Mouse (Mus musculus): Measurements from ENCODE around the gene Tubgcp5. TPM values are rescaled to one million over a fixed set of nuclear protein-coding genes. Genes with fewer than 3 reads are reported as not detected.

Tubgcp5 gene
- total RNA-seq, 2 experiments from 2014 or later = 30.3 to 30.9 TPM

DNA sequence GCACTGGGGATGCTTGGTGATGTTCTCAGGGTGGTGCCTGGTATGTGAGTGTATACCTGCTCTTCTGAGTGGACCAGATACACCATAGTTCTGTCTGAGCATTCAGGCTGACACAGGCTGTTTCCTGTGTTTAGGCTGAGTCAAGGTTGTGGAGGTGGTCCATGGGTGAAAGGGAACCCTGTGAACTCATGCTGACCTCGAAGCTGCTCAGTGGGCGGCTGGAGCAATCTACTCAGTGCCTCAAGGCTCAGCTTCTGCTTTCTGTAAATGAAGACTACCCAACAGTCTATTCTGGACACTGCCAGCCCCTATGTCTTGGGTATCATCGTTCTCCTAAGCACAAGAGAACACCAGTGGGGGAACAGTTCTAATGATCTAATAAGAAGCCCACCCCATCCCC lies 61.6 kb downstream of the Tubgcp5 start:
- DNase-seq = no peak

DNA sequence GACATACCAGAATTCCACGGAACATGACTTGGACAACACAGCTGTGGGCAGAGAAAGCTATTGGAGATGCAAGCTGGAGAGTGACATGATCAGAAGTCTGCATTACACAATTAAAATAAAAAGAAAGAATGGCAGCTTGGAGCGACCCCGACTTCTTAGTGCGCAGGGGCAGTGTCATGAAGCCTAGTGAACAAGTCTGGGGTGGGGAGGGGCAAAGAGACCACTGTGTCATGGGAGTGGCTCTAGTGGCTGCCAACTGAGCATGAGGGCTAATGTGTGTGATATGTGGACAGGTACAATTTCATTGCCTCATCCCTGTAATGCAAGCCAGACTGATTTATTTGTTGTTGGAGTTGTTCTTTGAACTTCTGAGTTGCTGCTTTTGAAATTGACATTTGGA lies 62.8 kb downstream of the Tubgcp5 start:
- no peak for DNase-seq

DNA sequence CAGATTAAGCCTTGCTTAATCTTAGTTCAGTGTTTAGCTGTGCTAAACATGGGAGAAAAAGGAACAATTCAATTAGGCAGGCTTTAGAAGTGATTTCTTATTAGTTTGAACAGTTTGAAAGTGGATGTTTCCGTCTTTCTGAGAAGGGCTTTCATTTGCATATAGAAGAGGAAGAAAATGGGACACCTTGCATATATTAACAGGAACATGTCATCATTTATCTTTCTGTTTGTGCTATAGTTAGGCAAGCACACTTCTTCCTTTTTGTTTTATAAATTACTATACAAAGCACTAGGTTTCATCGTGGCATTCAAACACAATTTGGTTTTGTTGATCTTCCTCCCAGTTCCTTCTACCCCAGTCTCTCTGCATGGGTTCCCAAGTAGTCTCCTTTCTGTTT lies 63.8 kb downstream of the Tubgcp5 start:
- no peak for DNase-seq

DNA sequence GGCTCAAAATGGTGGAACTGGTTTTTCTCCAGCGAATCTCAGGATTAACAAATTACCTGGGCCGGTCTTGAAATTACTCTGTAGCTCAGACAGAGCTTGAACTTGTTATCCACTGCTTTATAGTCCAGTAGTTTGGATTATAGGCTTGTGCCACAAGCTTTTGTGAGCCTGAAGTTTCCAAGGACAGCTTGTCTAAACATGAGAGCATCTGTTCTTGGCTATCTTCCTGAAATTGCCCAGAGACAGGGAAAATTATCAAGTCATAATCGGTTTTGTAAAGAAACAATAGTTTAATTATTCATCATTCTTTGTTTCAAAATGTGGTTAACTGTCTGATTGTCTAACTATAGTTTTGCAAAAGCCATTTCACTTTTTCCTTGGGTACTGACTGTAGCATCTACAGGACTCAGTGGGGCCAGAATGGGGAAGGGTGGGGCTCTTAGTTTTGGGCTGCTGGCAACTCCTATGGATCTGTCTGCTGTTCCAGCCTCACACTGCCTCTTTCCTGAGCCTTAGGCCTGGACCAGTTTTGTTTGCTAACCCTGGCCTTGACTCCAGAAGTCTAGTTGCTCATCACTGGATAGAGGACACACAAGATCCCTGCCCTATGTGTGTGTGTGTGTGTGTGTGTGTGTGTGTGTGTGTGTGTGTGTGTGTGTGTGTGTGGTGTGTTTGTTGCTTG lies 65.0 kb downstream of the Tubgcp5 start:
- DNase-seq = peak in 1 of 2 experiments; percentile 23

DNA sequence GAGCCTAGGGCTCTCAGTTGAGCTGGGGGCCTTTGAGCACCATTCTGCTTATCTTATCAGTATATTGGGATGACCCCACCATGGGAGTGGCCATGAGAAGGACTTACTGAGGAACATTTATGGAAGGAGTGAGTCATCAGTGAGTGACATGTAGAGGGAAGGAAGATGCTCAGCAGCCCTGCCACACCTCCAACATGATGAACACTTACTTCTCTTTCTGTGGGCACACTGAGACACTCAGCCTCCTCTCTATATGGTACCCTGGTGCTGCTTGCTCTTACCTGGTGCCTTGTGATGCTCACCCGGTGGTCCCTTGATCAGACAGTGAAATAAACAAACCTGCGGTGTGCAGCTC lies 65.5 kb downstream of the Tubgcp5 start:
- no peak for DNase-seq

DNA sequence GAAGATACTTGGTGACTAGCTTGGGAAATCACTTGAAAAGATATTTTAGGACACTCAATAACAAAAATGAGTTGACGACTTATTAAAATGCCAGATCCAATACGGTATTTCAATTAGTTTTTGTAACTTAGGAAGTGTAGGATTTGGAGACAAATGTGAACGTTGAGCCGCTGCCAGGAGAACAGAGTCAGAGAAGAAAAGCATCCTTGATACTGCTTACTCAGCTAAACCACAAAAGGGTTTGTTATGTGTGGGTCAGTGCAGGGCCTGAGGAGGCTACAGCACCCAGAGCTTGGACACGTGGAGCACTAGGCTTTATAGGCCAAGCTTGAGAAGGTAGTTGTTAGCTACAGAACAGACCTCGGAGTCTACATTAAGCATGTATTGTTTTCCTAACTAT lies 66.0 kb downstream of the Tubgcp5 start:
- DNase-seq = peak in 1 of 2 experiments; percentile 41

DNA sequence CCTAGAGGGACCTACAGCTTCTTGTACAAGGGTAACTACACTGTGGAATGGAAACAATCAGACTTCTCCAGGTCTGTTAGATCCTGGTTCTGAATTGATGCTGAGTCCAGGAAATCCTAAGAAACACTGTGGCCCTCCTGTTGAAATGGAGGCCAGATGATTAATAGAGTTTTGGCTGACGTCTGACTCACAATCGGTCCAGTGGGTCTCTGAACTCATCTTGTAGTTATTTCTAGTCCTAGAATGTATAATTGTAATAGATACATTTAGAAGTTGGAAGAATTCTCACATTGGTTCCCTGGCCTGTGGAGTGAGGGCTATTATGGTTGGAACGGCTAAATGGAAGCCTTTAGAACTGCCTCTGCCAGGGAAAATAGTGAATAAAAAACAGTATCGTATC lies 67.2 kb downstream of the Tubgcp5 start:
- no peak for DNase-seq

DNA sequence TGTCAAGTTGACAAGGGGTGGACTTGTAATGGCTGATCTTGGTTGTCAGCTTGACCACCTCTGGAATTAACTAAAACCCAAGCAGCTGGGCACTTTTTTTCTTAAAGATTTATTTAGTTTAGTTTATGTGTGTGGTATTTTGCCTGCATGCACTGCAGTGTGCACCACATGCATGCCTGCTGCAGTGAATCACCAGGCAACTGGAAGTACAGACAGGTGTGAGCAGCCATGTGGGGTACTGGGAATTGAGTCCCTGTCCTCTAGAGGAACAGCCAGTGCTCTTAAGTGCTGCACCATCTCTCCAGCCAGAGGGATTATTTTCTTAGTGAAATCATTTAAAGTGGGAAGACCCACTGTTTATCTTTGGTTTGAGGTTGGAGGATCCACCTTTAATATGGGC lies 71.1 kb downstream of the Tubgcp5 start:
- no peak for DNase-seq

DNA sequence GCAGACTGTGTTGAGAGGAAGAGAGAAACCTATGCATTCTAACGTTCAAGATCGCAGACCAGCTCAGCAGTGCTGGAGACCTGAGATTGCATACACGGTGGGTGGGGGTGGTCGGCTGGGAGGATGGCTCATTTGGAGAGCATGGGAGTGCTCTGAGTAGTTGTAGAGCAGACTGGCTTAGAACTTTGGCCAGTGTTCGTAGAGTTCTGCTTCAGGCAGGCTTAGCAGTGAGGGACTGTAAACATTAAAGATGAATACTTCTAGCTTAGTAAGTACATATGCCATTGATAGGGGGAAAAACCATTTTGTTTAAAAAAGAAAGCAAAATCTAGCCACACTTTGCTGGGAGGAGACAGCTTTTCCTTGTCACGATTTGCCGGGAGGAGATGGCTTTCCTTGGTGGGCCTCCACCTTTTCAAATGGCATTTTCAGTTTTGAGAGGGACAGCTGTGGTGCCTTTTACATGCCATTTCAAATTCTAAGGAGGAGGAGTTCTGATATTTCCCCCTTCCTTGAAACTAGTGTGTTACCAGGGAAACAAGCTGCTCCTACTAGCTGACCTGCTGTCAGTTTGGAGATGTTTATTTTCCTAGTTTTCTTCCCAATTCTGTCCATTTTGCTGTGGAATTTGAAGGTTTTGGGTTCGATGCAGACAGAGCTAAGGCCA lies 71.9 kb downstream of the Tubgcp5 start:
- peak in 1 of 2 experiments; percentile 31 for DNase-seq

DNA sequence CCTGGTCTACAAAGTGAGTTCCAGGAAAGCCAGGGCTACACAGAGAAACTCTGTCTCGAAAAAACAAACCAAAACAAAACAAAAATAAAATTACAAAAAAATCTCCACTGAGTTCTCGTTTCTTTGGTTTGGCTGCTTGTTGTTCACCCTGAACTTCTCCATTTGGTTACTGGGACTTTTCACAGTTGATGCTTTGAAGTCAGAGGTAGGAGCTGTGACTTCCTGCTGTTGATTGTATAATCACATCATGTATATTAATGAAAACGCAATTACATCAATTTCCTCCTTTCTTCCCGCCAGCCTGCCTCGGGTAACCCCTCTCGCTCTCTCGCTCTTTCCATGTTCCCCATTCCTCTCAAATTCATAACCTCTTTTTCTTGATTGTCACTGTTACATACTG lies 74.3 kb downstream of the Tubgcp5 start:
- no peak for DNase-seq

DNA sequence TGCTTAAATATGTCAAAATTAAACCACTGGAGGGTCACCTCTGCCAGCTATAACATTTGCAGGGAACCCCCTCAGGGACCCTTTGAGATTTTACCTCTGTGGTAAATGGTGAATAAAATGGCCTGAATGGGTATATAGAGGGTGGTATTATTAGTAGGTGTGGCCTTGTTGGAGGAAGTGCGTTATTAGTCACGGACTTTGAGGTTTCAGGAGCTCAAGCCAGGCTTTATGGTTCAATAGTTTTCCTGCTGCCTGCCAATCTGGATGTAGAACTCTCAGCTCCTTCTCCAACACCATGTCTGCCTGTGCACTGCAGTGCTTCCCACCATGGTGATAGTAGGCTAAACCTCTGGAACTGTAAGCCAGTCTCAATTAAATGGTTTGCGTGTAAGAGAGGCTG lies 75.3 kb downstream of the Tubgcp5 start:
- no peak for DNase-seq

DNA sequence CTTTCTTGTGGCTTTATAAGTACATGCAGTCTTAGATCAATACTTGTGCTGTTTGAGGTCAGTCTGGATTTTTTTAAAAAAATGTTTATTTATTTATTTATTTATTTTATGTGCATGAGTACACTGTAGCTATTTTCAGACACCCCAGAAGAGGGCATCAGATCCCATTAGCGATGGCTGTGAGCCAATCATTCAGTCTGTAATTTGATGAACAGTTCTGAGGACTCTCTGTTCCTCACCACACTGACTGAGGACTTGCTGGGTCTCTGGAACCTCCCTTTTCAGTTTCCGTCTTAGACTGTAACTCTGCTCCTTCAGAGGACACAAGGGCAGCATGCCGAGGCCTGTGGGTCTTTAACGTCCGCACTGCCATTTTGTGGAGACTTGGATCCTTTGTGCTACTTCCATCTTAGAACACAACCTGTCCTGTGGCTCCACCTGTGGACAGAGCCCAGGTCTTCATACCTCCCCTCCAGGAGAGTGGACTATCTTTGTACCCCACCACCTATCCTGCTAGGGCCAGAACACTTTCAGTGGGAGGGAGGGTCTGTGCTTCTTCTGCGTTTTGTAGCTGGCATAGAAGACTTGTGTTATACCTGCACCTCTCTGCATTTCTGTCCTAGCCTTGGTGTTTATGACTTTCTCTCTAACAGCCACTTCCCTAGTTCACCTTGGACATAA lies 76.5 kb downstream of the Tubgcp5 start:
- DNase-seq = no peak

DNA sequence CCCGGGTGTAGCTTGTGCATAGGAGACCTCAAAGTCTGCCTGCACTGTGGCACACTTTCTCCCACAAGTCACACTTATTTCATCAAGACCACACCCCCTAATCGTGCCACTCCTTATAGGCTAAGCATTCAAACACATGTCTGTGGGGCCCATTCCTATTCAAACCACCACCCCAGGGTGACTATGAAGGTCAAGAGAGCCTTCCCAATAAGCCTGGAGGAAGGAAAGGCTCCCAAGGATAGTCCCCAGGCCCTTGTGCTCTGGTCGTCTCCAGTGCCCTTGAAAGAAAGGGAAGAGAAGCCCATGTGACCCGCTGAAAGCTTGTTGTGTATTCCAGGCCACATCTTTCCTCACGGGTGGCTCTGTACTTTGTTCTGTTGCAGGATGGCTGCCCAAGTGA lies 77.5 kb downstream of the Tubgcp5 start:
- no peak for DNase-seq

DNA sequence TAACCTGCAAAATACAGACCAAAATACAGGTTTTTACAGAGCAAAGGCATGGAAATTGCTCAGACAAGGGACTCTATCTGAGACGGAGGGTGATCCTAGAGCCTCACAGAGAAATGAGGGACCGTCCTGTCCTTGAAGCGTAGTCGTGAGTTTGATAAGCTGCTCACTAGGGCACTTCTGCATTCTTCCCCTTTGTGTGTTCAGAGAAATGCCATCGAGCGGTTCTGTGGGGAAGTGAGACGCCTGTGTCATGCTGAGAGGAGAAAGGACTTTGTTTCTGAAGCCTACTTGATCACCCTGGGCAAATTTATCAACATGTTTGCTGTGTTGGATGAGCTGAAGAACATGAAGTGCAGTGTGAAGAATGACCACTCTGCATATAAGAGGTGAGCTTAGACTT lies 80.7 kb downstream of the Tubgcp5 start:
- no peak for DNase-seq

DNA sequence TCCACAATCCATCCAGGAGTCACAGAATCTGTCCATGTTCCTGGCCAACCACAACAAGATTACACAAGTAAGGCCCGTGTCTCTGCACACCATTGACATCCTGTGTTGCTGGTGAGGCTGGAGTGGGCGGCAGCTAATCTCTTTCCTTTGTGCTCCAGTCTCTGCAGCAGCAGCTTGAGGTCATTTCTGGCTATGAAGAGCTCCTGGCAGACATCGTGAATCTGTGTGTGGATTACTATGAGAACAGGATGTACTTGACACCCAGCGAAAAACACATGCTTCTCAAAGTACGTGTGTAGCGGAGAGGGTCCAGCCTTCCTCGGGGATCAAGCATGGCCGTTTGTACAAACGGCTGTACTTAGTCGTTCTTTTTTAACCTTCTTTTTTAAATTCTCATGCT lies 83.8 kb downstream of the Tubgcp5 start:
- DNase-seq = no peak

DNA sequence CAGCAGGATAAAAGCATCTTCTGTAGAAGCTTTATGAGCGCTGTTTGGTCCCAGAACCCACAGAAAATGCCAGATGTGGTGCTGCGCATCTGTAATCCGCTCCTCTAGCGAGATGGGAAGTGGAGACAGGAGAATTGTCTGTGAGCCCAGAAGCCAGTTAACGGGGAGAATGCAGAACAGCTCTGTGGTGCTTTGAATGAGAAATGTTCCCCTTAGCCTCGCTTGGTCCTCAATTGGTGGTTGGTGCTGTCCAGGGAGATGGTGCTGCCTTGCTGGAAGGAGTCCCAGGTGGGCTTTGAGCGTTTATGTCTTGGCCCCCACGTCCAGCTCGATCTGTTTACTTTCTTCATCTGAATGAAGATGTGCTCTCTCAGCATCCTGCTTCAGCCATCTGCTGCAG lies 86.9 kb downstream of the Tubgcp5 start:
- DNase-seq = no peak

Other genes with a start within 250 kb of the Tubgcp5 start
- gene Siglech, start 26.0 kb upstream of the Tubgcp5 start, total RNA-seq (2021) = 10 to 100 TPM; 12.4 to 13.5 TPM
- 100 to 1,000 TPM; 107 to 121 TPM for gene Cyfip1, start 47.6 kb downstream of the Tubgcp5 start, total RNA-seq (2021)
- 10 to 100 TPM; 44.9 to 61.6 TPM for gene Nipa2, start 168.3 kb downstream of the Tubgcp5 start, total RNA-seq (2021)
- gene Nipa1, start 225.8 kb downstream of the Tubgcp5 start, total RNA-seq (2021) = 10 to 100 TPM; 60.5 to 61.2 TPM

Data from layer of hippocampus, postnatal 36 days (tissue).